Comparison of ENCODE assay signal across 13 mouse cellular contexts in genomic region chr15:12749549-12750301, GRCm38 (mm10). TPM values are rescaled to one million over a fixed set of nuclear protein-coding genes. Genes with fewer than 3 reads are reported as not detected.
DNase-seq lines count a peak whose midpoint lies in the region; ATAC-seq and TF ChIP-seq lines count a peak whose summit lies in the region.
"Had no signal": no experiment of that assay in that cellular context is flagged by ENCODE, and none has a peak within 500 bp of the region (broad histone marks: within the 10 kb centered on the region; RNA-seq: fewer than 3 reads in every experiment).

No protein-coding gene starts in this region.

- peak; percentile 17; the same call in 1 of the 2 replicates for ATAC-seq in intestine, embryonic 15.5 days
- ATAC-seq in intestine, postnatal 0 days, result no peak
- ATAC-seq: activated CD4-positive, CD25-positive, alpha-beta regulatory T cell, adult 4 months; forebrain, embryonic 13.5 days had no signal

- no peak overlapping the region for H3K9ac ChIP-seq in intestine, embryonic 15.5 days
- H3K9ac ChIP-seq in intestine, postnatal 0 days (ENCODE audit: low read depth, low read length), result no peak overlapping the region
- H3K9ac ChIP-seq: forebrain, embryonic 13.5 days; kidney, embryonic 15.5 days had no signal

- intact Hi-C loops in heart, postnatal 36 days (cut with DNase I), result no loop called here

- H3K27ac ChIP-seq in intestine, embryonic 15.5 days, result no peak overlapping the region
- H3K27ac ChIP-seq in intestine, postnatal 0 days (ENCODE audit: low read depth, low read length), result no peak overlapping the region
- H3K27ac ChIP-seq: forebrain, embryonic 13.5 days; kidney, embryonic 15.5 days had no signal

- peak; percentile 40 for DNase-seq in heart, adult 8-10 months (ENCODE audit: low spot score)
- peak; percentile 34 to 60 for DNase-seq in heart, postnatal 36 days
- DNase-seq in lung, postnatal 14 days, result peak; percentile 68
- no peak for DNase-seq in right cerebral cortex, postnatal 10 days (ENCODE audit: low spot score in 2 of 2)
- no peak for DNase-seq in layer of hippocampus, postnatal 14 days (ENCODE audit: low spot score in 2 of 2)
- DNase-seq in embryo, embryonic 9.5 days (ENCODE audit: extremely low spot score), result no peak
- DNase-seq: thymus, adult 18-20 months had no signal

- WGBS in intestine, embryonic 15.5 days, result 53% methylated on average over 11 of the region's 11 CpGs
- 57% methylated on average over 11 of the region's 11 CpGs for WGBS in intestine, postnatal 0 days

- H3K36me3 ChIP-seq in intestine, embryonic 15.5 days, result no peaks in the 10 kb centered on the region
- no peaks in the 10 kb centered on the region for H3K36me3 ChIP-seq in intestine, postnatal 0 days (ENCODE audit: control insufficient read depth, insufficient read depth)
- H3K36me3 ChIP-seq: G1E; kidney, embryonic 15.5 days had no signal

- TF ChIP-seq CTCF in intestine, postnatal 0 days (IDR thresholded peaks at IDR 0.05; ENCODE audit: low read depth), result no peak

- H3K4me3 ChIP-seq in intestine, embryonic 15.5 days (replicated peaks), result no peak overlapping the region
- no peak overlapping the region for H3K4me3 ChIP-seq in intestine, postnatal 0 days (ENCODE audit: low read depth, low read length)
- H3K4me3 ChIP-seq: forebrain, embryonic 13.5 days; kidney, embryonic 15.5 days had no signal

- H3K4me1 ChIP-seq in intestine, embryonic 15.5 days (replicated peaks), result no peaks in the 10 kb centered on the region
- H3K4me1 ChIP-seq in intestine, postnatal 0 days (replicated peaks; ENCODE audit: control insufficient read depth, insufficient read depth, low read length), result 0 out of 2 replicates have a peak, but pooled peaks cover 3% of the 10 kb centered on the region
- H3K4me1 ChIP-seq: forebrain, embryonic 13.5 days had no signal

- H3K9me3 ChIP-seq in intestine, embryonic 15.5 days, result no peaks in the 10 kb centered on the region
- H3K9me3 ChIP-seq in intestine, postnatal 0 days (ENCODE audit: control insufficient read depth), result peaks cover 9% of the 10 kb centered on the region; the same call in 1 of the 2 replicates
- H3K9me3 ChIP-seq: forebrain, embryonic 13.5 days; kidney, embryonic 15.5 days had no signal

- H3K4me2 ChIP-seq in intestine, embryonic 15.5 days (replicated peaks), result no peak overlapping the region
- no peak overlapping the region for H3K4me2 ChIP-seq in intestine, postnatal 0 days (replicated peaks; ENCODE audit: low read depth)
- H3K4me2 ChIP-seq: forebrain, embryonic 13.5 days; kidney, embryonic 15.5 days had no signal

- H3K27me3 ChIP-seq in intestine, embryonic 15.5 days (replicated peaks), result 0 out of 2 replicates have a peak, but pooled peaks cover 7% of the 10 kb centered on the region
- peaks cover 72% of the 10 kb centered on the region for H3K27me3 ChIP-seq in intestine, postnatal 0 days (replicated peaks; ENCODE audit: control insufficient read depth, insufficient read depth, low read length)
- H3K27me3 ChIP-seq: forebrain, embryonic 13.5 days; kidney, embryonic 15.5 days had no signal

RNA-seq across cellular contexts. Expression of gene Pdzd2, which starts 10.0 kb away (rescaled TPM):
- polyA plus RNA-seq in intestine, embryonic 15.5 days (2015; fragmentation: Nextera tagmentation; extraction: Ambion mirVana), result 13.7 and 14.3 TPM in 2 replicates
- 10.1 and 12.5 TPM in 2 replicates for polyA plus RNA-seq in intestine, postnatal 0 days (2015; fragmentation: Nextera tagmentation; extraction: Ambion mirVana)
- total RNA-seq in heart, adult 8-10 months (2022), result 10 to 100 TPM; 65.7 to 97.5 (median 80.6) TPM
- total RNA-seq in heart, postnatal 36 days (2021), result 100 to 1,000 TPM in 1 of 2 experiments, 10 to 100 TPM in 1; 86.3 to 104 TPM
- total RNA-seq in layer of hippocampus, postnatal 14 days (2021), result 10 to 100 TPM; 44.2 to 47.2 TPM

Comparison
In these comparisons a context has a peak if more than half of its experiments do, and no peak if none do; other contexts are left out.
1. DNase-seq: peak in heart, adult 8-10 months (single experiment), heart, postnatal 36 days (2 of 2) and lung, postnatal 14 days (single experiment); none in right cerebral cortex, postnatal 10 days (0 of 2), layer of hippocampus, postnatal 14 days (0 of 2) and embryo, embryonic 9.5 days (single experiment).